Mouse (Mus musculus): ENCODE measurements around the gene Rasgrp4. TPM values are rescaled to one million over a fixed set of nuclear protein-coding genes. Genes with fewer than 3 reads are reported as not detected.
A peak's percentile ranks its signal among the peaks of the same experiment; 100 is the strongest.
"Not testable (repeated sequence)": the region's sequence is repeated elsewhere in the genome, so short reads cannot be mapped to it uniquely, and the experiment has no call there.

Rasgrp4 gene
- polyA plus RNA-seq, 1 experiment from 2014 or later = 0.76 TPM

DNA sequence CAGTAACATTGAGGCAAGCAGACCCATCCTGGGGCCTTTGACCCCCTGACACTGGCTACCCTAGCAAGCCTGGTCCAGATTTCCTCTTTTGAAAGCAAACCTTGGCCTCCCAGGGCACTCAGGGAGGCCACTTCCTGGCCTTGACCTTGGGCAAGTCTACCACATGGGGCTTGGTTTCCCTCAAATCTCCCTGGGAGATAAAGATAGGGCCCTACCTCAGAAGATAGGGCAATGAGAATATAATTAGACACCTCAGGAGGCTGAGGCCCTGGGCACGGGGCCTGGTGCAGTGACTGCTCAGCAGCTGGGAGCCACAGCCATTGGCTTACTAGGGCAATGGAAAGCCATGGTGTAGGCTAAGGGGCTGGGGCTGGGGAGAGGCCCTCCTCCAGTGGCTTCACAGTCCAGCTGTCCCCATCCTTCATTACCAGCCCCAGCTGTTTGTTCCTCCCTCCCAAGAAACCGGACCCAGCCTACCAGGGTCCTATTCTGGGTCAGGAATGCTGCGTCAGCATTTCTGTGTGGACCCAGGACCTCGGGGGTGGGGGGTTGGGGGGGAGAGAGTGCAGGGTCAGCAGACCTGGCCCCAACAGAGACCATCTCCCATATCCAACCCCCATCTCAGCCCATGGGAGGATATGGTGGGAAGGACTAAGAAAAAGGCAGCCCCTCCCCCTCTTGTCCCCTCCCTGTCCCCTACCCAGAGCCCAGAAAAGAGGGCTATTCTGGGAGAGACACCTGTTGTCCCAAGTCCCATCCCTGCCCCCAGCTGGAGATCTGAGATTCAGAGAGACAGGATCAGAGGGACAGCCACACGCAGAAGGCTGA lies 10.9 kb upstream of the Rasgrp4 start:
- Histone ChIP-seq H3K4me2 (peak overlapping the region; percentile 86; the same call in 1 of the 2 replicates), H3K9ac (no peak overlapping the region), H3K9me3 (no peaks in the 10 kb centered on the region), H3K4me1 (peaks cover 16% of the 10 kb centered on the region; the same call in 1 of the 2 replicates), H3K4me3 (replicated peaks) (no peak overlapping the region), H3K27me3 (replicated peaks) (no peaks in the 10 kb centered on the region), H3K27ac (no peak overlapping the region), H3K36me3 (no peaks in the 10 kb centered on the region)
- WGBS = 39% methylated on average over 5 of the region's 5 CpGs
- ATAC-seq (ENCODE audit: insufficient read depth, low FRiP score, low read depth) = 0 out of 2 replicates have a peak, but pooled peaks have one; percentile 29

DNA sequence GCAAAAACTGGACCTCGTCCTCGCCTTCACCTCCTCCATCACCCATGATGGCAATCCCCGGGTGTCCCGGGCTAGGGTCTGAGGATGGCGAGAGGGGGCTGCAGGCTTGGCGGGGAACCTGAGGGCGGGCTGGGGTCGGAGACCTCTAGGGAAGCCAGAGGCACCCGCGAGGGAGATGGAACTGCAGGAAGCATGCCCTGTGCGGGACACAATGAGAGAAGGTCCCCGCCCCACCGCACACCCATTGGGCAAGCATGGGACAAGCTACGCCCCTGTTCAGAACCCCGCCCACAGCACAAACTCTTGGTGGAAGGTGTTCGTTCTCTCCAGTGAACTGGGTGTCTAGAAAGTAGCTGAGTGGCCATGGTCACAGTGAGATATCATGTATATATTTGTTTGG lies 9.7 kb upstream of the Rasgrp4 start, which contains the start of gene Ryr1:
TSS of gene Ryr1 (minus strand) at position 210 of the 400 bp plus-strand sequence.
- Histone ChIP-seq H3K27me3 (replicated peaks) (no peaks in the 10 kb centered on the region), H3K9me3 (no peaks in the 10 kb centered on the region), H3K4me1 (peaks cover 16% of the 10 kb centered on the region; the same call in 1 of the 2 replicates), H3K9ac (peak within 1 kb of the TSS; percentile 26; the same call in 1 of the 2 replicates), H3K27ac (no peak within 1 kb of the TSS), H3K4me2 (peak within 1 kb of the TSS; percentile 86), H3K36me3 (no peaks in the 10 kb centered on the region), H3K4me3 (replicated peaks) (peak within 1 kb of the TSS; percentile 40)
- under 1% methylated on average over 16 of the region's 16 CpGs for WGBS
- ATAC-seq (ENCODE audit: insufficient read depth, low FRiP score, low read depth) = peak; percentile 88

DNA sequence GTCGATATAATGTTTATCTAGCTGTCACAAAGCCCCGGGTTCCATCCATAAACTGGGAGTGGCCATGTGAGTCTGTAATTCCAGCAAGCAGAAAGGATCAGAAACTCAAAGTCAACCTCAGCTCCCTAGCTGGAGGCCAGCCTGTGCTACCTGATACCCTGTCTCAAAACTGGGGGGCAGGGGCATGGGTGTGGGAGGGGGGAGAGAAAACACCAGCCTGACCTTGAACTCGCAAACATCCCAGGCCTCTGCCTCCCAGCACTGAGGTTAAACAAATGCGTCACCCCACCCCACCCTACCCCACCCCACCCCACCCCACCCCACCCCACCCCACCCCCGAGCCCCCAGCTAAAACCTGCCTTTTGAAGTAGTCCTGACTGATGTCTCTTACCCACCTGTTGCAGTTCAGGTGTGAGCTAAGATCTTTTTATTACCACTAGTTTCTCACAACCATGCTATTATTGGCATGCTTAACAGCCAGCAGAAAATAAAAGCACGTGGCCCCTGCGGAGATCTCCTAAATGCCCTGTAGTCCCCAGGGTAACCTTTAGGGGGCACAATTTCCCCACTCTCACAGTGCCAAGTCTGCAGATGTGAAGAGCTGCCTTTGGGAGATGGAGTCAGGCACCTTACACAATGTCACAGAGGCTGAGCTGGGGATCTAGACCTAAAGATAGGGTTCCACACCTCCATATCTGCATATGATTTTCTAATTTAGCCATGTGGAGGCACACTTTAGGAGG lies 8.3 kb upstream of the Rasgrp4 start:
- Histone ChIP-seq H3K36me3 (no peaks in the 10 kb centered on the region), H3K27ac (no peak overlapping the region), H3K9ac (no peak overlapping the region), H3K27me3 (replicated peaks) (no peaks in the 10 kb centered on the region), H3K4me1 (peaks cover 16% of the 10 kb centered on the region; the same call in 1 of the 2 replicates), H3K4me2 (no peak overlapping the region), H3K4me3 (replicated peaks) (no peak overlapping the region), H3K9me3 (no peaks in the 10 kb centered on the region)
- ATAC-seq (ENCODE audit: insufficient read depth, low FRiP score, low read depth) = no peak
- WGBS = 16% methylated on average over 7 of the region's 7 CpGs

DNA sequence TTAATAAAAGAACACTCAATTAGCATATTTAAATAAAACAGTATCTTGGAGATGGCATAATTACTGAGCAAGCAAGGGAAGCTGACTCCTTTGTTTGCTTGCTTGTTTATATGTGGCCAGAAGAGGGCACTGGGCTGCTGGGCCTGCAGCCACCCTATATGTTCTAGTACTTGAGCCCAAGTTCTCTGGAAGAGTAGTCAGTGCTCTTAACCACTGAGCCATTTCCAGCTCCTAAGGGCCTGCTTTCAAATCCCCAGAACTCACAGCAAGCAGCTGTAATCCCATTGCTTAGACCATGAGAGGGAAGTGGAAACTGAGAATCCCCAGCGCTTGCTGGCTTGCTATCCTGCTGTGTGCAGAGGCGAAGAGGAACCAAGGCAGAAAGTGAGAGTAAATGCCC lies 5.9 kb upstream of the Rasgrp4 start:
- H3K27me3 ChIP-seq (replicated peaks) = no peaks in the 10 kb centered on the region
- H3K9me3 ChIP-seq = no peaks in the 10 kb centered on the region
- no peak overlapping the region for H3K4me3 ChIP-seq (replicated peaks)
- no peak overlapping the region for H3K27ac ChIP-seq
- H3K4me2 ChIP-seq = no peak overlapping the region
- peaks cover 12% of the 10 kb centered on the region; the same call in 1 of the 2 replicates for H3K4me1 ChIP-seq
- no peak for ATAC-seq (ENCODE audit: insufficient read depth, low FRiP score, low read depth)
- H3K36me3 ChIP-seq = no peaks in the 10 kb centered on the region
- 67% methylated on average over 2 of the region's 2 CpGs for WGBS
- H3K9ac ChIP-seq = no peak overlapping the region

DNA sequence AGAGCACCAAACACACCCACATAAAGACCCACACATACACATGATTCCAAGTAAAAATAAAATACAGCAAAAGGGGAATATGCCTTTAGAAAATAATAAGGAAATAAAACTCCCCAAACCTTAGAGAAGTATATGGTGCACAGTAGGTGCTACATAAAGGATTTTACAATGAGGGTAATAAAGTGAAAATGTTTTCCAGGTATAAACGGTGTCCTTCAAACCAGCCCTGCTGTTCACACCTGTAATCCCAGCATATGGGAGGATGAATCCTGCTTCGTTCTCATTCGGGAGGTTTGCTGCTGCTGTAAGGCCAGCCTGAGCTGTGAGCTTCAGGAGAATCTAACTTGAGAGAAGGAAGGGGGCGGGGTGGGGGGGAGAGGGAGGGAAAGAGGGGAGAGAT lies 421 bp upstream of the Rasgrp4 start:
- peak overlapping the region; percentile 23; the same call in 1 of the 2 replicates for H3K4me3 ChIP-seq (replicated peaks)

DNA sequence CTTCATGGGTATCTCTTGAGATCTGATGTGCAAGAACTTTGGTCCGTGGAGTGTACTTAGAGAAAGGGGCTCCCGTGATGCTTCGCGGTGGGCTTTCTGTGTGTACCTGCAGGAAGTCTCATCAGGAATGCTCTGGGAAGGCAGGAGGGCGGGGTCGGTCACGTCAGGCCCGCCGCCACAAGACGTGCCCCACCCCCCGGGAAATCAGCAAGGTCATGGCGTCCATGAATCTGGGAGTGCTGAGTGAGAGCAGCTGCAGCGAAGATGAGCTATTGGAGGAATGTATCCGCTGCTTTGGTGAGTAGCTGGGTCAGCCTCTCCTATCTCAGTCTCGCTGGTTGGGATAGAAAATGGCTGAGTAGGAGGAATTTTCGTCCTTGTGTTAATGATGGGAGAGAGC lies 2.8 kb downstream of the Rasgrp4 start:
- WGBS = 44% methylated on average over 16 of the region's 16 CpGs
- ATAC-seq (ENCODE audit: insufficient read depth, low FRiP score, low read depth) = no peak
- no peak overlapping the region for H3K9ac ChIP-seq
- H3K27me3 ChIP-seq (replicated peaks) = no peaks in the 10 kb centered on the region
- no peak overlapping the region for H3K4me3 ChIP-seq (replicated peaks)
- peaks cover 6% of the 10 kb centered on the region; the same call in 1 of the 2 replicates for H3K4me1 ChIP-seq
- no peaks in the 10 kb centered on the region for H3K9me3 ChIP-seq
- H3K27ac ChIP-seq = no peak overlapping the region
- no peak overlapping the region for H3K4me2 ChIP-seq
- no peaks in the 10 kb centered on the region for H3K36me3 ChIP-seq

More for the DNA sequence above, 421 bp upstream of the Rasgrp4 start:
- no peaks in the 10 kb centered on the region for H3K9me3 ChIP-seq
- 5% methylated on average over 4 of the region's 4 CpGs for WGBS
- H3K27me3 ChIP-seq (replicated peaks) = no peaks in the 10 kb centered on the region
- peaks cover 6% of the 10 kb centered on the region; the same call in 1 of the 2 replicates for H3K4me1 ChIP-seq
- peak overlapping the region; percentile 48 for H3K4me2 ChIP-seq
- no peak overlapping the region for H3K9ac ChIP-seq
- no peaks in the 10 kb centered on the region for H3K36me3 ChIP-seq
- ATAC-seq (ENCODE audit: insufficient read depth, low FRiP score, low read depth) = no peak
- no peak overlapping the region for H3K27ac ChIP-seq

DNA sequence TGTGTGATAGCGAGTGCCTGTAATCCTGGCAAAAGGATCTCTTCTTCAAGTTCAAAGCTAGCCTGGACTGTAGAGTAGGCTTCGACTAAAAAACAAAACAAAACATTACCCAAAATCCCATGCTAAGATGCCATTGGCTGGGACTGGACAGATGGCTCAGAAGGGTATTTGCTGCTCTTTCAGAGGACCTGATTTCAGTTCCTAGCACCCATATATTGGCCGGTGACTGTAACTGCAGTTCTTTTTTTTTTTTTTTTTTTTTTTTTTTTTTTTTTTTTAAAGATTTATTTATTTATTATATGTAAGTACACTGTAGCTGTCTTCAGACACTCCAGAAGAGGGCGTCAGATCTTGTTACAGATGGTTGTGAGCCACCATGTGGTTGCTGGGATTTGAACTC lies 4.6 kb downstream of the Rasgrp4 start:
- not testable (repeated sequence) for H3K9me3 ChIP-seq; H3K4me3 ChIP-seq (replicated peaks); H3K27me3 ChIP-seq (replicated peaks); H3K36me3 ChIP-seq; H3K4me2 ChIP-seq; H3K4me1 ChIP-seq; ATAC-seq (ENCODE audit: insufficient read depth, low FRiP score, low read depth); H3K27ac ChIP-seq; H3K9ac ChIP-seq
- 83% methylated on average over 3 of the region's 4 CpGs for WGBS

DNA sequence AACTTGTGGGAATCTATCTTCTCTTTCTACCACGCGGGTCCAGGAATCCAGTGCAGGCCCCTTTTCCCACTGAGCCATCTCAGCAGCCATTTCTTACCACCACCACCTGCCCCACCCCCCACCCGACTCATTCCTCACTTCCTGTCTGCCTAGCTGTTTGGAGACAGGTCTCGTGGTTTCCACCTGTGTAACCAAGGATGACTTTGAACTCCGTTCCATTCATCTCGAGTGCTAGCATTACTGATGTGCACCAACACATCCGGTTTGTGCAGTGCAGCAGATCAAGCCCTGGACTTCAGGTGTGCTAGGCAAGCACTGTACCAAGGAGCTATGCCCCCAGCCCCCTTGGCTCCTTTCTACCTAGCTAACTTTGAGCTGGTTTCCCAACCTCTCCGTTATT lies 6.8 kb downstream of the Rasgrp4 start:
- H3K27ac ChIP-seq = no peak overlapping the region
- 70% methylated on average over 8 of the region's 8 CpGs for WGBS
- H3K27me3 ChIP-seq (replicated peaks) = no peaks in the 10 kb centered on the region
- no peaks in the 10 kb centered on the region for H3K9me3 ChIP-seq
- no peak overlapping the region for H3K9ac ChIP-seq
- ATAC-seq (ENCODE audit: insufficient read depth, low FRiP score, low read depth) = no peak
- no peak overlapping the region for H3K4me3 ChIP-seq (replicated peaks)
- no peaks in the 10 kb centered on the region for H3K4me1 ChIP-seq
- H3K4me2 ChIP-seq = no peak overlapping the region
- no peaks in the 10 kb centered on the region for H3K36me3 ChIP-seq

DNA sequence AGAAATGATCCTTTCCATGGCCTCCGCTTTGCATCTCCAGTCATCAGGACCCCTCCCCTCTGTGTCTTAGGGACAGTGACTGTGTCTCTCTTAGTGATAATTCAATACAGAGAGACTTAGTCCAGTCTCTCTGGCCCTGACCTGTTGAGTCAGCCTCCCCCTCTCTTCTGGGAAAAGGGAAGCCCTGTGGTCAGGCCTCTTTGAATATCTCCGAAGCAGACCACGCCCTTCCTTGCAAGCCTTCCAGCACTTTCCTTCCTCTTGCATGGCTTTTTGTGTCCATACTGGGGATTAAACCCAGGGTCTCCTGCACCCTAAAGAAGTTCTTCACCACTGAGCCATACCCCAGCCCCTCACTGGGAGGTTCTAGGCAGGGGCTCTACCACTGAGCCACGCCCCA lies 9.4 kb downstream of the Rasgrp4 start:
- H3K4me1 ChIP-seq = no peaks in the 10 kb centered on the region
- H3K9me3 ChIP-seq = no peaks in the 10 kb centered on the region
- H3K4me3 ChIP-seq (replicated peaks) = no peak overlapping the region
- H3K27me3 ChIP-seq (replicated peaks) = no peaks in the 10 kb centered on the region
- ATAC-seq (ENCODE audit: insufficient read depth, low FRiP score, low read depth) = no peak
- 94% methylated on average over 4 of the region's 4 CpGs for WGBS
- no peaks in the 10 kb centered on the region for H3K36me3 ChIP-seq
- H3K4me2 ChIP-seq = no peak overlapping the region
- H3K27ac ChIP-seq = no peak overlapping the region
- no peak overlapping the region for H3K9ac ChIP-seq

DNA sequence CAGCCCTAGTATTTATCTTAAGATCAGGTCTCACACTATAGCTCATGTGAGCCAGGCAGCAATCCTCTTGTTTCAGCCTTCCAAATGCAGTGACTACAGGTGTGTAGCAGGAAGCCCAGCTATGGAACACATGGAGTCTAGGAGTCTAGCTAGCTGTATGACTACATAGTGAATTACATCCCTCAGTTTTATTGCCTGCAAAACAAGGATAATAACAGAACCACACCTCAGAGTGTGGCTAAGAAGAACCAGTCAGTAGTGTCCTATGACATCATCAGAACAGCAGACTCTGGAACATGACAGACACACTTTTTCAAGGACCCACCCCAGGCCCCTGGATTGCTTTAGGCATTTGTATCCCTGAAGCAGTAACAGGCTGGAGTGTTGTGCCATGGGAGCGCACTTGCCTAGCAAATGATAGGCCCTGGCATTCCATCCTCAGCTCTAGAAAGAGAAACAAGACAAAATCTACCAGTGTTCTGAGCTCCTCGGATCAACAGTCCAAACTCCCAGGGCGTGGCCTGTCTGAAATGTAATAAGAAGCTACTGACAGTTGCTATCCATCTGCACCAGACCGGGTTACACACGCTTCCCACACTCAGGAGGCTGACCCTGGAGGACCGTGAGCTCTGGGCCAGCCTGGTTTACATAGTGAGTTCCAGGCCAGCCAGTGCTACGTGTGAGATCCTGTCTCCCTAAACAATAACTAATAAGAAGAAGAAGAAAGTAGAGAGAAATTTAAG lies 12.1 kb downstream of the Rasgrp4 start:
- Histone ChIP-seq H3K27ac (no peak overlapping the region), H3K4me2 (no peak overlapping the region), H3K36me3 (no peaks in the 10 kb centered on the region), H3K9me3 (no peaks in the 10 kb centered on the region), H3K4me1 (no peaks in the 10 kb centered on the region), H3K4me3 (replicated peaks) (no peak overlapping the region), H3K9ac (no peak overlapping the region), H3K27me3 (replicated peaks) (no peaks in the 10 kb centered on the region)
- no peak for ATAC-seq (ENCODE audit: insufficient read depth, low FRiP score, low read depth)
- WGBS = 82% methylated on average over 7 of the region's 7 CpGs

DNA sequence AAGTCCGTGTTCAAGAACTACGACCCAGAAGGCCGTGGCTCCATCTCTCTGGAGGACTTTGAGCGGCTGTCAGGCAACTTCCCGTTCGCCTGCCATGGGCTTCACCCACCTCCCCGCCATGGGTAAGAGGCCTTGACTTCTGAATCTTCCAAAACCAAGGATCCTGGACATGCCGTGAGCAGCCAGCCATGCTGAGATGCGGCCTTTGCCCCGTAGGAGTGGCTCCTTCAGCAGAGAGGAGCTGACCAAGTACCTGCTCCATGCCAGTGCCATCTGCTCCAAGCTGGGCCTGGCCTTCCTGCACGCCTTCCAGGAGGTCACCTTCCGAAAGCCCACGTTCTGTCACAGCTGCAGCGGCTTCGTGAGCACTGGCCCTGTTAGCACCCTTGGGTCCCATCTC lies 14.1 kb downstream of the Rasgrp4 start:
- no peak overlapping the region for H3K9ac ChIP-seq
- H3K27ac ChIP-seq = no peak overlapping the region
- H3K4me1 ChIP-seq = no peaks in the 10 kb centered on the region
- no peaks in the 10 kb centered on the region for H3K27me3 ChIP-seq (replicated peaks)
- no peak overlapping the region for H3K4me2 ChIP-seq
- 90% methylated on average over 15 of the region's 15 CpGs for WGBS
- no peaks in the 10 kb centered on the region for H3K9me3 ChIP-seq
- H3K36me3 ChIP-seq = no peaks in the 10 kb centered on the region
- no peak for ATAC-seq (ENCODE audit: insufficient read depth, low FRiP score, low read depth)
- H3K4me3 ChIP-seq (replicated peaks) = no peak overlapping the region

All from stomach, embryonic 15.5 days (tissue).